Mouse (Mus musculus): ENCODE data around the gene Cops8. TPM values are rescaled to one million over a fixed set of nuclear protein-coding genes. Genes with fewer than 3 reads are reported as not detected.

Gene Cops8
- polyA plus RNA-seq, 2 experiments from 2014 or later: 99.5 to 132 TPM

GRCm38 (mm10) chr1:90651781-90652180 is 49.0 kb downstream of the Cops8 start:
- ATAC-seq: no peak

- no peak for ATAC-seq
These were observed 49.8 kb downstream of the Cops8 start for GRCm38 (mm10) chr1:90652553-90652952.

DNA sequence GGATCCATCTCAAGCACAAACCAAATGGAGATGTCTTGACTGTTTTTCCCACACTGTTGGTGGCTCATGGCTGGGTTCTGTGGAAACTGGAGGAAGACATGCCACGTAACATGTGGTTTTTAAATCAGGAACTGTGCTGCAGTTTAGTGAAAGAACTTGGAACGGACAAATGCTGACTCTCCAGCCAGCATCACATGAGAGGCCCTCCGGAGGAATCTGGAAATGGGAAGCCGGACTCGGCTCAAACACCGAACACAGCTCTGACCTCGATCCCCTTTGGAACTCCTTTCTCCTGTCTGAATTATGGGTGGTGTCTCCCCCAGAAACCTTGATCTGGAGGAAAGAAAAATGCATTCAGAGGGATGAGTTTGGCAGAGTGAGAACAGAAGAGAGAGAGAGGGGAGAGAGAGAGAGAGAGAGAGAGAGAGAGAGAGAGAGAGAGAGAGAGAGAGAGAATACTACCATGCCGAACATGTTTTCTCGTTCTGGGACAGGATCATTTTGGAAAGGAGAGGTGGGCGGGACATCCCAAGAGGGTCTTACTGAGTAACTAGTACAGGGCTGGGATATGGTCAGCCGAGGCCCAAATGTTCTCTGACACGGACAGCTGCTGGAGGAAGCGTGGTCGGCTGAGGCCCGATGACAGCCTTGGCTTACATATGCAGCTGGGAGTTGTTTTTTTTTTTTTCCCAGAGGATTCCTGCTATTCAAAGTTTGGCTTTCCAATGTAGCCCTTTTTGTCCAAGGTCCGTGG is 53.9 kb downstream of the Cops8 start:
- no peak for ATAC-seq

DNA sequence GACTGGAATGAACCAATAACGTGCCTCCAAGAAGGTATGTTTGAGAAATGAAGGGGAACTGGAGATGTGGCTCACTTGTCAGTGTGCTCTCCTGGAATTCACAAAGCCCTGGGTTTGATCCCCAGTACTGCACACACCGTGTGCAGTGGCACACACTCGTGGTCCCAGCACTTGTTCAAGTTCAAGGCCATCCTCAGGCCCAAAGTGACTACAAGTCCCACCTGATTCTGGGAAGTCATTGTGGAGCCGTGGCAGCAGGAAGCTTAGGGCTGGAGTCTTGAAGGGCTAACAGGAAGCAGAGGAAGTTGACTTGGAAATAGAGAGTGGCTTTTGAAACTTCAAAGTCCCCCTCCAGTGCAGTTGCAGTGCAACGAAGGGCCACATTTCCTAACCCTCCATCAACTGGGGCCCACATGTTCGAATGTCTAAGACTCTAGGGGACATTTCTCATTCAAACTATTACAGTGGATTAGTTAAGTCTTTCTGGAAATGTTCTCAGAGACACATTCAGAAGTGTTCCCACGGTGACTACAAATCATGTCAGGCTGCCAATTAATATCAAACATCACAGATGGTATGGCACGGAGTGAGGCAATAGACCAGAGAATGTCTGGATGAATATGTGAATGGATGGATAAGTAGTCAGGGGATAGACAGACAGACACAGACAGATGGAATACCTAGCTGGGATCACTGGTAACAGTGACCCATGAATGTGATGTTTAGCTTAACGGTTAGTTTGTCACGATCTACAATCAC is 54.7 kb downstream of the Cops8 start:
- ATAC-seq: no peak

GRCm38 (mm10) chr1:90658581-90658980 is 55.8 kb downstream of the Cops8 start:
- no peak for ATAC-seq

GRCm38 (mm10) chr1:90660150-90660549 is 57.4 kb downstream of the Cops8 start:
- no peak for ATAC-seq

- ATAC-seq: no peak
These were observed 59.7 kb downstream of the Cops8 start for GRCm38 (mm10) chr1:90662491-90662890.

Other genes starting within 250 kb of the Cops8 start
- gene Col6a3, start 241.0 kb downstream of the Cops8 start, polyA plus RNA-seq (2017; shearing (Covaris generic)): not detected

All from activated CD4-positive, CD25-positive, alpha-beta regulatory T cell, adult 4 months (primary cell).